Mouse (Mus musculus): ENCODE results near the gene H2al1b.
"Not testable (repeated sequence)": the region's sequence is repeated elsewhere in the genome, so short reads cannot be mapped to it uniquely, and the experiment has no call there.

DNA sequence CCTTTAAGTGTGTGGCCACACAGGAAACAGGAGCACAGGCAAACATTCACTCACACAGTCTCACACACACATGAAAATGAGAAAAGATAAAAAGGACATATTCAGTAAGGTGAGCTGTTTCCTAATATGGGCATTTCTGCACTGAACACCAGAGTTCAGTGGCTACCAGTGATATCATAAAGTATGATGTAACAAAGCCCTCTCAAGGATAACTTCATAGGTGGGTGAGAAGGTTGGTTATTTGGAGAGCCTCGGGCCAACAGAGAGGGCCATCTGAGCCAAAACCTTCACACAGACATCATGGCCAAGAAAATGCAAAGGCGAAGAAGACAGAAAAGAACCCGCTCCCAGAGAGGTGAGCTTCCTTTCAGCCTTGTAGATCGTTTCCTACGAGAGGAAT, 22.1 kb downstream of the H2al1b start, which contains the start of gene H2al1i:
- not testable (repeated sequence) for TF ChIP-seq CTCF (IDR thresholded peaks at IDR 0.05; ENCODE audit: control insufficient read depth, insufficient read depth, insufficient read length); USF1 (IDR thresholded peaks at IDR 0.05; ENCODE audit: low read depth); FOSL1 (IDR thresholded peaks at IDR 0.05; ENCODE audit: insufficient read depth, low read length, poor library complexity, severe bottlenecking); MAX (IDR thresholded peaks at IDR 0.05); CEBPB (IDR thresholded peaks at IDR 0.05; ENCODE audit: low read depth); MYOD1 (IDR thresholded peaks at IDR 0.05; ENCODE audit: control insufficient read depth, insufficient read length, low read depth); MYOG (IDR thresholded peaks at IDR 0.05; ENCODE audit: control insufficient read depth, extremely low read depth, insufficient read length)

All from C2C12 (cell line).